In genomic region chr13:45709402-45709801, GRCm38 (mm10) we compare ENCODE assay signal across 14 mouse cellular contexts.
DNase-seq lines count a peak whose midpoint lies in the region; ATAC-seq and TF ChIP-seq lines count a peak whose summit lies in the region.
"Had no signal": no experiment of that assay in that cellular context is flagged by ENCODE, and none has a peak within 500 bp of the region (broad histone marks: within the 10 kb centered on the region; RNA-seq: fewer than 3 reads in every experiment).

No protein-coding gene starts in this region.

- H3K4me1 ChIP-seq in heart, embryonic 11.5 days (ENCODE audit: control insufficient read depth, insufficient read depth, low read length) = no peaks in the 10 kb centered on the region
- no peaks in the 10 kb centered on the region; the same call in 1 of the 2 replicates for H3K4me1 ChIP-seq in embryonic fibroblast, embryonic 13.5 days (ENCODE audit: control insufficient read depth, insufficient read depth, low read length)
- no peaks in the 10 kb centered on the region for H3K4me1 ChIP-seq in midbrain, embryonic 16.5 days (ENCODE audit: control insufficient read depth, insufficient read depth, low read length)
- H3K4me1 ChIP-seq: embryonic facial prominence, embryonic 15.5 days had no signal

- H3K4me3 ChIP-seq in heart, embryonic 11.5 days (ENCODE audit: low read depth, low read length) = no peak overlapping the region
- H3K4me3 ChIP-seq in embryonic fibroblast, embryonic 13.5 days (ENCODE audit: insufficient read depth, low read length) = no peak overlapping the region
- no peak overlapping the region for H3K4me3 ChIP-seq in midbrain, embryonic 16.5 days (ENCODE audit: low read depth, low read length)
- H3K4me3 ChIP-seq: embryonic facial prominence, embryonic 15.5 days; midbrain, embryonic 12.5 days had no signal

- H3K27ac ChIP-seq in heart, embryonic 11.5 days (ENCODE audit: low read depth, low read length) = no peak overlapping the region
- peak overlapping the region; percentile 78 for H3K27ac ChIP-seq in embryonic fibroblast, embryonic 13.5 days (ENCODE audit: insufficient read depth, low read length)
- H3K27ac ChIP-seq in midbrain, embryonic 16.5 days (ENCODE audit: low read length) = peak overlapping the region; percentile 58
- H3K27ac ChIP-seq: embryonic facial prominence, embryonic 15.5 days; midbrain, embryonic 12.5 days had no signal

- no peak for ATAC-seq in heart, embryonic 11.5 days (replicated peaks; ENCODE audit: insufficient number of reproducible peaks, low FRiP score, low TSS enrichment)
- no peak for ATAC-seq in midbrain, embryonic 16.5 days

- DNase-seq in heart, postnatal 4 days = no peak
- peak; percentile 29 for DNase-seq in layer of hippocampus, adult 9-11 months
- DNase-seq in layer of hippocampus, adult 8-10 months (ENCODE audit: low spot score in 2 of 2) = no peak
- DNase-seq in T-cell, adult 2 months (ENCODE audit: low spot score) = no peak
- no peak for DNase-seq in lung, adult 18-20 months
- DNase-seq: adrenal gland, postnatal 25 days; cerebellum, postnatal 10 days; gastrocnemius, postnatal 10 days; kidney, adult 11 months had no signal

- no peaks in the 10 kb centered on the region for H3K9me3 ChIP-seq in heart, embryonic 11.5 days (replicated peaks; ENCODE audit: control insufficient read depth, low read length)
- no peaks in the 10 kb centered on the region; the same call in 1 of the 2 replicates for H3K9me3 ChIP-seq in midbrain, embryonic 16.5 days (replicated peaks; ENCODE audit: control insufficient read depth, low read length, poor library complexity, severe bottlenecking)
- H3K9me3 ChIP-seq: embryonic facial prominence, embryonic 15.5 days; midbrain, embryonic 12.5 days had no signal

- no peaks in the 10 kb centered on the region for H3K27me3 ChIP-seq in heart, embryonic 11.5 days (ENCODE audit: control insufficient read depth, insufficient read depth, low read length)
- no peaks in the 10 kb centered on the region for H3K27me3 ChIP-seq in midbrain, embryonic 16.5 days (ENCODE audit: control insufficient read depth, insufficient read depth, low read depth, low read length)
- H3K27me3 ChIP-seq: embryonic facial prominence, embryonic 15.5 days; midbrain, embryonic 12.5 days had no signal

- no peak overlapping the region for H3K9ac ChIP-seq in heart, embryonic 11.5 days (ENCODE audit: low read depth, low read length)
- no peak overlapping the region for H3K9ac ChIP-seq in midbrain, embryonic 16.5 days (ENCODE audit: low read depth, low read length)
- H3K9ac ChIP-seq: embryonic facial prominence, embryonic 15.5 days; midbrain, embryonic 12.5 days had no signal

- TF ChIP-seq POLR2A in embryonic fibroblast, embryonic 13.5 days (IDR thresholded peaks at IDR 0.05; ENCODE audit: low read depth, low read length) = no peak

- 63% methylated on average over 11 of the region's 11 CpGs for WGBS in heart, embryonic 11.5 days (ENCODE audit: insufficient replicate concordance)
- WGBS in midbrain, embryonic 16.5 days = 58% methylated on average over 11 of the region's 11 CpGs

- no peak for TF ChIP-seq CTCF in embryonic fibroblast, embryonic 13.5 days (IDR thresholded peaks at IDR 0.05; ENCODE audit: borderline replicate concordance, insufficient read depth, low read length)

- peak overlapping the region; percentile 21; the same call in 1 of the 2 replicates for H3K4me2 ChIP-seq in heart, embryonic 11.5 days
- peak overlapping the region; percentile 3; the same call in 1 of the 2 replicates for H3K4me2 ChIP-seq in midbrain, embryonic 16.5 days (ENCODE audit: low read length)
- H3K4me2 ChIP-seq: embryonic facial prominence, embryonic 15.5 days; midbrain, embryonic 12.5 days had no signal

- no peaks in the 10 kb centered on the region for H3K36me3 ChIP-seq in heart, embryonic 11.5 days (ENCODE audit: control insufficient read depth, insufficient read depth, low read length)
- no peaks in the 10 kb centered on the region for H3K36me3 ChIP-seq in midbrain, embryonic 16.5 days (ENCODE audit: control insufficient read depth, insufficient read depth, low read length)
- H3K36me3 ChIP-seq: embryonic facial prominence, embryonic 15.5 days; midbrain, embryonic 12.5 days had no signal
